Mouse (Mus musculus): ENCODE results near the gene Mns1.

DNA sequence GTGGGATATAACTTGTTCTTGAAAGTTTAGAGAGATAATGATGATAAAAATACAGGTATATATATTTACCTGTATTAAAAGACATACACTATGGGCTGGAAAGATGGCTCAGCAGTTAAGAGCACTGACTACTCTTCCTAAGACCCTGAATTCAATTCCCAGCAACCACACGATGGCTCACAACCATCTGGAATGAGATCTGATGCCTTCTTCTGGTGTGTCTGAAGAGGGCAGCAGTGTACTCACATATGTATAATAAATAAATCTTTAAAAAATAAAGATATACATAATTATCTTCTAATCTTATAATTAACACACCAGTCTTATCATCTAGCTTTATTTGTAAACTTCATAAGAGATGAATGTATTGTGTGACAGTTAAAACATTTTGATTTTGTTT is 18.6 kb downstream of the Mns1 start:
- no peak for TF ChIP-seq CTCF (IDR thresholded peaks at IDR 0.05; ENCODE audit: low read depth)
- no peak for TF ChIP-seq EP300 (IDR thresholded peaks at IDR 0.05; ENCODE audit: low read depth)

All from liver, postnatal 0 days (tissue).